Mouse (Mus musculus): Measurements from ENCODE around the gene Sult1c1. TPM values are rescaled to one million over a fixed set of nuclear protein-coding genes. Genes with fewer than 3 reads are reported as not detected.

Gene Sult1c1
- not detected in 2 replicates for polyA plus RNA-seq (2012; rRNA removed)

DNA sequence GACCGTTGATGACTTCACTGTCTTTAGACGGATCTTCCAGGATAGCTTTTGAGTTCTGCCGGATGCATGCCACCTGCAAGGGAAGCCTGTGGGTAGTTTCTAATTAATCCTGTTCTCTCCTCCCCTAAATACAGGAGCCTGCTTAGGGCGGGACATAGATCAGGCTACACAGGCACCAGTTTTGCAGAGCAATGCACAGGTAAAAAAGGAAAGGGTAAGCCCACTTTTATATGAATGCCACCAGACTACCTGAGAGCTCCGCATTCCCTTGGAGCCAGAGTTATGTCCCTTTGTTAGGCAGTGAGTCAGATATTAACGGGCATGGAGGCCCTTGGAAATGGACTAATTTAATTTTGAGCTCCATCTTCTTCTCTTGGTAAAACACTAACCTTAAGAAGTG lies at the start of gene Sult1c1:
Gene Sult1c1, minus strand, starts transcription at position 101 of the 400 bp plus-strand sequence.

Other genes with a start within 250 kb of the Sult1c1 start
- gene Sult1c2, start 144.3 kb downstream of the Sult1c1 start, polyA plus RNA-seq (2012; rRNA removed): 0.07 and 0.08 TPM in 2 replicates